ENCODE assay signal across 18 mouse cellular contexts in genomic region chr10:117441979-117442803, GRCm38 (mm10).
DNase-seq lines count a peak whose midpoint lies in the region; ATAC-seq lines count a peak whose summit lies in the region.
"Had no signal": no experiment of that assay in that cellular context is flagged by ENCODE, and none has a peak within 500 bp of the region (broad histone marks: within the 10 kb centered on the region; RNA-seq: fewer than 3 reads in every experiment).

No protein-coding gene starts in this region.

- H3K4me1 ChIP-seq in limb, embryonic 12.5 days (replicated peaks) = peaks cover 5% of the 10 kb centered on the region; the same call in 1 of the 2 replicates
- H3K4me1 ChIP-seq in limb, embryonic 10.5 days = peaks cover 14% of the 10 kb centered on the region
- peaks cover 11% of the 10 kb centered on the region for H3K4me1 ChIP-seq in forebrain, embryonic 15.5 days
- peaks cover 18% of the 10 kb centered on the region for H3K4me1 ChIP-seq in midbrain, embryonic 10.5 days
- H3K4me1 ChIP-seq in kidney, embryonic 15.5 days = peaks cover 7% of the 10 kb centered on the region; the same call in 1 of the 2 replicates
- H3K4me1 ChIP-seq: intestine, embryonic 15.5 days had no signal

- no peak for DNase-seq in limb, embryonic 10.5 days (ENCODE audit: low spot score)
- no peak for DNase-seq in midbrain, embryonic 10.5 days (ENCODE audit: low spot score)
- DNase-seq in right cerebral cortex, postnatal 14 days = no peak
- DNase-seq in layer of hippocampus, adult 9-10 months (ENCODE audit: low spot score) = no peak
- no peak for DNase-seq in lung, postnatal 36 days
- DNase-seq: adrenal gland, postnatal 25 days; cerebellum, adult 9-11 months; spleen, adult 18-20 months; thymus, adult 2 months had no signal

- no peak overlapping the region for H3K9ac ChIP-seq in limb, embryonic 12.5 days (replicated peaks)
- 0 out of 2 replicates have a peak overlapping the region, but pooled peaks have one; percentile 26 for H3K9ac ChIP-seq in forebrain, embryonic 15.5 days (replicated peaks)
- H3K9ac ChIP-seq in kidney, embryonic 15.5 days = no peak overlapping the region
- H3K9ac ChIP-seq: intestine, embryonic 15.5 days; liver, embryonic 14.5 days had no signal

- no peak overlapping the region for H3K4me3 ChIP-seq in limb, embryonic 12.5 days (replicated peaks)
- H3K4me3 ChIP-seq in limb, embryonic 10.5 days = no peak overlapping the region
- H3K4me3 ChIP-seq in forebrain, embryonic 15.5 days = peak overlapping the region; percentile 22
- H3K4me3 ChIP-seq in midbrain, embryonic 10.5 days = peak overlapping the region; percentile 44
- no peak overlapping the region for H3K4me3 ChIP-seq in kidney, embryonic 15.5 days (replicated peaks)
- H3K4me3 ChIP-seq: erythroblast, embryonic 14.5 days; intestine, embryonic 15.5 days; layer of hippocampus, adult 2 months had no signal

- no peaks in the 10 kb centered on the region for H3K36me3 ChIP-seq in limb, embryonic 12.5 days
- H3K36me3 ChIP-seq in limb, embryonic 10.5 days = no peaks in the 10 kb centered on the region
- H3K36me3 ChIP-seq in forebrain, embryonic 15.5 days = no peaks in the 10 kb centered on the region
- H3K36me3 ChIP-seq in midbrain, embryonic 10.5 days = no peaks in the 10 kb centered on the region
- H3K36me3 ChIP-seq in kidney, embryonic 15.5 days = no peaks in the 10 kb centered on the region
- H3K36me3 ChIP-seq: intestine, embryonic 15.5 days had no signal

- H3K4me2 ChIP-seq in limb, embryonic 12.5 days = peak overlapping the region; percentile 10; the same call in 1 of the 2 replicates
- peak overlapping the region; percentile 41 for H3K4me2 ChIP-seq in forebrain, embryonic 15.5 days (replicated peaks)
- no peak overlapping the region for H3K4me2 ChIP-seq in kidney, embryonic 15.5 days
- H3K4me2 ChIP-seq: intestine, embryonic 15.5 days had no signal

- WGBS in limb, embryonic 12.5 days = 87% methylated on average over 17 of the region's 17 CpGs
- WGBS in limb, embryonic 10.5 days = 92% methylated on average over 17 of the region's 17 CpGs
- WGBS in forebrain, embryonic 15.5 days = 50% methylated on average over 17 of the region's 17 CpGs
- WGBS in midbrain, embryonic 10.5 days = 69% methylated on average over 17 of the region's 17 CpGs
- 87% methylated on average over 17 of the region's 17 CpGs for WGBS in kidney, embryonic 15.5 days

- no peaks in the 10 kb centered on the region for H3K27me3 ChIP-seq in limb, embryonic 12.5 days
- no peaks in the 10 kb centered on the region for H3K27me3 ChIP-seq in limb, embryonic 10.5 days (ENCODE audit: low read depth, poor library complexity, severe bottlenecking)
- no peaks in the 10 kb centered on the region for H3K27me3 ChIP-seq in forebrain, embryonic 15.5 days
- peaks cover 65% of the 10 kb centered on the region for H3K27me3 ChIP-seq in midbrain, embryonic 10.5 days (ENCODE audit: low read depth, poor library complexity, severe bottlenecking)
- no peaks in the 10 kb centered on the region for H3K27me3 ChIP-seq in kidney, embryonic 15.5 days
- H3K27me3 ChIP-seq: intestine, embryonic 15.5 days had no signal

- ATAC-seq in limb, embryonic 12.5 days (ENCODE audit: insufficient number of reproducible peaks, insufficient read depth, low FRiP score, low TSS enrichment, low read depth) = no peak
- ATAC-seq in forebrain, embryonic 15.5 days (replicated peaks) = no peak
- ATAC-seq in kidney, embryonic 15.5 days (replicated peaks; ENCODE audit: low FRiP score) = no peak
- ATAC-seq: activated CD4-positive, CD25-positive, alpha-beta regulatory T cell, adult 4 months; intestine, embryonic 15.5 days had no signal

- H3K9me3 ChIP-seq in limb, embryonic 12.5 days = peaks cover 15% of the 10 kb centered on the region; the same call in 1 of the 2 replicates
- H3K9me3 ChIP-seq in limb, embryonic 10.5 days (replicated peaks) = no peaks in the 10 kb centered on the region
- no peaks in the 10 kb centered on the region; the same call in 1 of the 2 replicates for H3K9me3 ChIP-seq in forebrain, embryonic 15.5 days
- peaks cover 17% of the 10 kb centered on the region for H3K9me3 ChIP-seq in midbrain, embryonic 10.5 days (replicated peaks)
- no peaks in the 10 kb centered on the region for H3K9me3 ChIP-seq in kidney, embryonic 15.5 days (replicated peaks)
- H3K9me3 ChIP-seq: intestine, embryonic 15.5 days had no signal

- no peak overlapping the region for H3K27ac ChIP-seq in limb, embryonic 12.5 days
- H3K27ac ChIP-seq in limb, embryonic 10.5 days = no peak overlapping the region; the same call in 1 of the 2 replicates
- H3K27ac ChIP-seq in forebrain, embryonic 15.5 days (replicated peaks) = no peak overlapping the region
- H3K27ac ChIP-seq in midbrain, embryonic 10.5 days (replicated peaks) = peak overlapping the region; percentile 64
- no peak overlapping the region for H3K27ac ChIP-seq in kidney, embryonic 15.5 days
- H3K27ac ChIP-seq: intestine, embryonic 15.5 days; kidney, postnatal 0 days; layer of hippocampus, adult 2 months; liver, embryonic 14.5 days had no signal

Comparison
In these comparisons a context has a peak if more than half of its experiments do, and no peak if none do; other contexts are left out.
1. H3K4me3 ChIP-seq: peak in forebrain, embryonic 15.5 days (single experiment) and midbrain, embryonic 10.5 days (single experiment); none in limb, embryonic 12.5 days (single experiment), limb, embryonic 10.5 days (single experiment) and kidney, embryonic 15.5 days (single experiment).